Mouse (Mus musculus): ENCODE results near the gene Gfod2. TPM values are rescaled to one million over a fixed set of nuclear protein-coding genes. Genes with fewer than 3 reads are reported as not detected.

The Gfod2 gene
- polyA plus RNA-seq, 1 experiment, result 6.4 TPM

- H3K27me3 ChIP-seq (ENCODE audit: control insufficient read depth, insufficient read depth, low read length, poor library complexity, severe bottlenecking), result no peaks in the 10 kb centered on the region
- H3K4me3 ChIP-seq (ENCODE audit: low read depth, low read length), result no peak overlapping the region
- no peak overlapping the region for H3K27ac ChIP-seq (ENCODE audit: insufficient read depth, low read length)
- no peaks in the 10 kb centered on the region for H3K36me3 ChIP-seq (ENCODE audit: control insufficient read depth, insufficient read depth, low read length, poor library complexity, severe bottlenecking)
- no peak overlapping the region for H3K9ac ChIP-seq (ENCODE audit: low read depth, poor library complexity, severe bottlenecking)
- H3K4me1 ChIP-seq (ENCODE audit: control insufficient read depth, insufficient read depth, low read length), result no peaks in the 10 kb centered on the region
- no peak for TF ChIP-seq CTCF (IDR thresholded peaks at IDR 0.05; ENCODE audit: low read depth, low read length)
- TF ChIP-seq EP300 (IDR thresholded peaks at IDR 0.05; ENCODE audit: insufficient read depth, low read depth, low read length), result no peak
- no peak for TF ChIP-seq POLR2A (IDR thresholded peaks at IDR 0.05; ENCODE audit: insufficient read depth, low read length)
- H3K9me3 ChIP-seq (replicated peaks; ENCODE audit: control insufficient read depth, insufficient read depth, low read length, poor library complexity, severe bottlenecking), result no peaks in the 10 kb centered on the region
These were observed 3.8 kb downstream of the Gfod2 start for GRCm38 (mm10) chr8:105754688-105755087.

- TF ChIP-seq EP300 (IDR thresholded peaks at IDR 0.05; ENCODE audit: insufficient read depth, low read depth, low read length) (no peak), POLR2A (IDR thresholded peaks at IDR 0.05; ENCODE audit: insufficient read depth, low read length) (no peak), CTCF (IDR thresholded peaks at IDR 0.05; ENCODE audit: low read depth, low read length) (no peak)
- Histone ChIP-seq H3K36me3 (ENCODE audit: control insufficient read depth, insufficient read depth, low read length, poor library complexity, severe bottlenecking) (no peaks in the 10 kb centered on the region), H3K4me1 (ENCODE audit: control insufficient read depth, insufficient read depth, low read length) (no peaks in the 10 kb centered on the region), H3K27me3 (ENCODE audit: control insufficient read depth, insufficient read depth, low read length, poor library complexity, severe bottlenecking) (no peaks in the 10 kb centered on the region), H3K4me3 (ENCODE audit: low read depth, low read length) (no peak overlapping the region), H3K27ac (ENCODE audit: insufficient read depth, low read length) (no peak overlapping the region), H3K9ac (ENCODE audit: low read depth, poor library complexity, severe bottlenecking) (no peak overlapping the region), H3K9me3 (replicated peaks; ENCODE audit: control insufficient read depth, insufficient read depth, low read length, poor library complexity, severe bottlenecking) (no peaks in the 10 kb centered on the region)
These were observed 4.5 kb downstream of the Gfod2 start for GRCm38 (mm10) chr8:105753916-105754315.

GRCm38 (mm10) chr8:105750606-105751005 is 7.9 kb downstream of the Gfod2 start:
- Histone ChIP-seq H3K27me3 (ENCODE audit: control insufficient read depth, insufficient read depth, low read length, poor library complexity, severe bottlenecking) (no peaks in the 10 kb centered on the region), H3K4me1 (ENCODE audit: control insufficient read depth, insufficient read depth, low read length) (no peaks in the 10 kb centered on the region), H3K36me3 (ENCODE audit: control insufficient read depth, insufficient read depth, low read length, poor library complexity, severe bottlenecking) (no peaks in the 10 kb centered on the region), H3K9me3 (replicated peaks; ENCODE audit: control insufficient read depth, insufficient read depth, low read length, poor library complexity, severe bottlenecking) (no peaks in the 10 kb centered on the region), H3K27ac (ENCODE audit: insufficient read depth, low read length) (no peak overlapping the region), H3K4me3 (ENCODE audit: low read depth, low read length) (peak overlapping the region; percentile 13), H3K9ac (ENCODE audit: low read depth, poor library complexity, severe bottlenecking) (peak overlapping the region; percentile 33; the same call in 1 of the 2 replicates)
- TF ChIP-seq EP300 (IDR thresholded peaks at IDR 0.05; ENCODE audit: insufficient read depth, low read depth, low read length), result no peak
- TF ChIP-seq CTCF (IDR thresholded peaks at IDR 0.05; ENCODE audit: low read depth, low read length), result no peak
- TF ChIP-seq POLR2A (IDR thresholded peaks at IDR 0.05; ENCODE audit: insufficient read depth, low read length), result no peak

- Histone ChIP-seq H3K9me3 (replicated peaks; ENCODE audit: control insufficient read depth, insufficient read depth, low read length, poor library complexity, severe bottlenecking) (no peaks in the 10 kb centered on the region), H3K9ac (ENCODE audit: low read depth, poor library complexity, severe bottlenecking) (no peak overlapping the region), H3K27me3 (ENCODE audit: control insufficient read depth, insufficient read depth, low read length, poor library complexity, severe bottlenecking) (no peaks in the 10 kb centered on the region)
These were observed 15.2 kb downstream of the Gfod2 start for GRCm38 (mm10) chr8:105743301-105743700.

GRCm38 (mm10) chr8:105739216-105739615 is 19.2 kb downstream of the Gfod2 start:
- no peak overlapping the region for H3K4me3 ChIP-seq (ENCODE audit: low read depth, low read length)
- TF ChIP-seq CTCF (IDR thresholded peaks at IDR 0.05; ENCODE audit: low read depth, low read length), result no peak
- no peak for TF ChIP-seq POLR2A (IDR thresholded peaks at IDR 0.05; ENCODE audit: insufficient read depth, low read length)

More at GRCm38 (mm10) chr8:105743301-105743700, 15.2 kb downstream of the Gfod2 start:
- H3K4me1 ChIP-seq (ENCODE audit: control insufficient read depth, insufficient read depth, low read length), result no peaks in the 10 kb centered on the region
- no peak overlapping the region for H3K4me3 ChIP-seq (ENCODE audit: low read depth, low read length)
- TF ChIP-seq EP300 (IDR thresholded peaks at IDR 0.05; ENCODE audit: insufficient read depth, low read depth, low read length) (no peak), CTCF (IDR thresholded peaks at IDR 0.05; ENCODE audit: low read depth, low read length) (no peak), POLR2A (IDR thresholded peaks at IDR 0.05; ENCODE audit: insufficient read depth, low read length) (no peak)
- H3K27ac ChIP-seq (ENCODE audit: insufficient read depth, low read length), result no peak overlapping the region
- no peaks in the 10 kb centered on the region for H3K36me3 ChIP-seq (ENCODE audit: control insufficient read depth, insufficient read depth, low read length, poor library complexity, severe bottlenecking)

GRCm38 (mm10) chr8:105732186-105732585 is 26.3 kb downstream of the Gfod2 start:
- Histone ChIP-seq H3K9ac (ENCODE audit: low read depth, poor library complexity, severe bottlenecking) (no peak overlapping the region), H3K27me3 (ENCODE audit: control insufficient read depth, insufficient read depth, low read length, poor library complexity, severe bottlenecking) (no peaks in the 10 kb centered on the region), H3K4me3 (ENCODE audit: low read depth, low read length) (no peak overlapping the region), H3K4me1 (ENCODE audit: control insufficient read depth, insufficient read depth, low read length) (no peaks in the 10 kb centered on the region), H3K27ac (ENCODE audit: insufficient read depth, low read length) (no peak overlapping the region), H3K36me3 (ENCODE audit: control insufficient read depth, insufficient read depth, low read length, poor library complexity, severe bottlenecking) (no peaks in the 10 kb centered on the region), H3K9me3 (replicated peaks; ENCODE audit: control insufficient read depth, insufficient read depth, low read length, poor library complexity, severe bottlenecking) (no peaks in the 10 kb centered on the region)
- no peak for TF ChIP-seq CTCF (IDR thresholded peaks at IDR 0.05; ENCODE audit: low read depth, low read length)
- TF ChIP-seq POLR2A (IDR thresholded peaks at IDR 0.05; ENCODE audit: insufficient read depth, low read length), result no peak
- TF ChIP-seq EP300 (IDR thresholded peaks at IDR 0.05; ENCODE audit: insufficient read depth, low read depth, low read length), result no peak

More at GRCm38 (mm10) chr8:105739216-105739615, 19.2 kb downstream of the Gfod2 start:
- Histone ChIP-seq H3K9ac (ENCODE audit: low read depth, poor library complexity, severe bottlenecking) (no peak overlapping the region), H3K27me3 (ENCODE audit: control insufficient read depth, insufficient read depth, low read length, poor library complexity, severe bottlenecking) (no peaks in the 10 kb centered on the region), H3K4me1 (ENCODE audit: control insufficient read depth, insufficient read depth, low read length) (no peaks in the 10 kb centered on the region), H3K9me3 (replicated peaks; ENCODE audit: control insufficient read depth, insufficient read depth, low read length, poor library complexity, severe bottlenecking) (no peaks in the 10 kb centered on the region), H3K36me3 (ENCODE audit: control insufficient read depth, insufficient read depth, low read length, poor library complexity, severe bottlenecking) (no peaks in the 10 kb centered on the region), H3K27ac (ENCODE audit: insufficient read depth, low read length) (no peak overlapping the region)

Measured in ES-Bruce4 (cell line).